In the genomic region with DNA sequence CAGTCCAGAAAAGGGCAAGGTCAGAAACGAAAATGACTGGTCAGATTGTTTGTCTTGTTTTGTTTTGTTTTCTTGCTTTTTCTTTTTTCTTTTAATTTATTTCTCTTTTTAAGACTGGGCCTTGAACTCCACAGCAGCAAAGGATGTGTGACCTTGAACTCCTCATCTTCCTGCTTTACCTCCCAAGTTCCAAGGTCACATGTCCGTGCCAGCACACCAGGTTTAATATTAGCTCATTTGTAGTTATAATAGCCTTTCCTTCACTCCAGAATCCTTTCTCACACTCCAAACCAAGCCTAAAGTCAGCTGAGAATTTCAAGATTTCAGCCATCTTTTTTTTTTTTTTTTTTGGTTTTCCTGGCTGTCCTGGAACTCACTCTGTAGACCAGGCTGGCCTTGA, we compare ENCODE assay signal across 16 mouse cellular contexts.
"Had no signal": no experiment of that assay in that cellular context is flagged by ENCODE, and none has a peak within 500 bp of the region (broad histone marks: within the 10 kb centered on the region; RNA-seq: fewer than 3 reads in every experiment).

No protein-coding gene starts in this region.

- H3K27ac ChIP-seq: neural tube, embryonic 13.5 days; neural tube, embryonic 15.5 days; stomach, embryonic 15.5 days; stomach, postnatal 0 days had no signal

- H3K27me3 ChIP-seq: neural tube, embryonic 13.5 days; neural tube, embryonic 15.5 days; stomach, embryonic 15.5 days had no signal

- H3K9me3 ChIP-seq: neural tube, embryonic 13.5 days; neural tube, embryonic 15.5 days; stomach, embryonic 15.5 days had no signal

- H3K4me3 ChIP-seq: neural tube, embryonic 13.5 days; neural tube, embryonic 15.5 days; stomach, embryonic 15.5 days had no signal

- H3K4me1 ChIP-seq: neural tube, embryonic 13.5 days; neural tube, embryonic 15.5 days; stomach, embryonic 15.5 days had no signal

- H3K4me2 ChIP-seq: neural tube, embryonic 13.5 days; neural tube, embryonic 15.5 days; stomach, embryonic 15.5 days had no signal

- H3K36me3 ChIP-seq: neural tube, embryonic 13.5 days; neural tube, embryonic 15.5 days; stomach, embryonic 15.5 days had no signal

- H3K9ac ChIP-seq: neural tube, embryonic 13.5 days; neural tube, embryonic 15.5 days; stomach, embryonic 15.5 days had no signal

- DNase-seq: retina, postnatal 1 day; right cerebral cortex, adult 18-20 months; right cerebral cortex, postnatal 14 days; right cerebral cortex, postnatal 25 days; right cerebral cortex, postnatal 4 days; spleen, adult 18-20 months; thymus, adult 18-20 months; thymus, adult 2 months; thymus, postnatal 14 days; thymus, postnatal 25 days; thymus, postnatal 36 days; thymus, postnatal 4 days had no signal
